Mouse (Mus musculus) heart, postnatal 0 days (tissue): ENCODE results near the gene Shank3.

Experiments used
- CTCF ChIP-seq: IDR thresholded peaks from 2 replicates; pipeline ENCODE4 v1.5.1; 2016; ENCODE audit warnings: antibody characterized with exemption, control low read depth, low read depth
- EP300 ChIP-seq: IDR thresholded peaks from 2 replicates; pipeline ENCODE4 v1.6.1; 2016; ENCODE audit warnings: antibody characterized with exemption, low read depth

DNA sequence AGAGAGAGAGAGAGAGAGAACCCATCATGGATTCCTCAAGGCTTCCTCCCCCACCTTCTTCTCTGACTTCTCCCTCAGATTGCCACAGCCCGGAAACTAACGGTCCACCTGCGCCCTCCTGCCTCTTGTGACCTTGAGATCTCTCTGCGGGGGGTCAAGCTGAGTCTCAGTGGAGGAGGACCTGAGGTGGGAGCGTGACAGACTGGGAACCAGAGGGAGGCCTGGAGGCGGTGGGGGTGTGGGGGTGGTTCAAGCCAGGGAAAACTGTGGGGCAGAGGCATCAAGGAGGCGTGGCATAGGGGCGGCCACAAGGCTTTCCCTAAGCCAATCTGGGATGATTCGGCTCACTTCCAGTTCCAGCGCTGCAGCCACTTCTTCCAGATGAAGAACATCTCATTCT, 39.1 kb upstream of the Shank3 start:
- no peak for TF ChIP-seq CTCF
- TF ChIP-seq EP300 = no peak
